In genomic region chr11:107445683-107446082, GRCm38 (mm10) we compare ENCODE assay signal across 19 mouse cellular contexts. TPM values are rescaled to one million over a fixed set of nuclear protein-coding genes. Genes with fewer than 3 reads are reported as not detected.
DNase-seq lines count a peak whose midpoint lies in the region; ATAC-seq and TF ChIP-seq lines count a peak whose summit lies in the region.
"Had no signal": no experiment of that assay in that cellular context is flagged by ENCODE, and none has a peak within 500 bp of the region (broad histone marks: within the 10 kb centered on the region; RNA-seq: fewer than 3 reads in every experiment).

No protein-coding gene starts in this region.

- no peaks in the 10 kb centered on the region for H3K9me3 ChIP-seq in heart, postnatal 0 days (replicated peaks; ENCODE audit: control insufficient read depth, low read length)
- H3K9me3 ChIP-seq in heart, embryonic 11.5 days (replicated peaks; ENCODE audit: control insufficient read depth, low read length), result no peaks in the 10 kb centered on the region
- H3K9me3 ChIP-seq: forebrain, embryonic 13.5 days; G1E; heart, embryonic 12.5 days; limb, embryonic 10.5 days; liver, embryonic 13.5 days had no signal

- no peak overlapping the region for H3K4me2 ChIP-seq in heart, postnatal 0 days (ENCODE audit: low read depth, low read length)
- no peak overlapping the region for H3K4me2 ChIP-seq in heart, embryonic 11.5 days
- H3K4me2 ChIP-seq: forebrain, embryonic 13.5 days; heart, embryonic 12.5 days; liver, embryonic 13.5 days had no signal

- H3K4me1 ChIP-seq in heart, postnatal 0 days (ENCODE audit: control insufficient read depth, insufficient read depth), result peaks cover 44% of the 10 kb centered on the region
- peaks cover 19% of the 10 kb centered on the region for H3K4me1 ChIP-seq in heart, embryonic 11.5 days (ENCODE audit: control insufficient read depth, insufficient read depth, low read length)

- no peak for TF ChIP-seq CTCF in heart, postnatal 0 days (IDR thresholded peaks at IDR 0.05; ENCODE audit: low read depth)

- DNase-seq in heart, postnatal 0 days (ENCODE audit: low spot score), result no peak
- DNase-seq in right cerebral cortex, postnatal 14 days, result peak; percentile 19
- DNase-seq in right cerebral cortex, adult 18-20 months, result no peak
- peak; percentile 60 for DNase-seq in cerebellum, adult 8-10 months
- DNase-seq in adrenal gland, adult 8-10 months, result no peak
- no peak for DNase-seq in B cell, adult 2 months
- DNase-seq: adrenal gland, adult 2 months; embryo, embryonic 11 days; gastrocnemius, postnatal 10 days; kidney, adult 2 months; kidney, postnatal 36 days; liver, embryonic 13.5 days; retina, postnatal 1 day had no signal

- H3K27ac ChIP-seq in heart, postnatal 0 days (ENCODE audit: low read depth), result peak overlapping the region; percentile 30; the same call in 1 of the 2 replicates
- H3K27ac ChIP-seq in heart, embryonic 11.5 days (ENCODE audit: low read depth, low read length), result no peak overlapping the region
- H3K27ac ChIP-seq: forebrain, embryonic 13.5 days; limb, embryonic 10.5 days; liver, embryonic 13.5 days had no signal

- no peak overlapping the region for H3K9ac ChIP-seq in heart, postnatal 0 days (replicated peaks; ENCODE audit: low read depth, low read length)
- no peak overlapping the region for H3K9ac ChIP-seq in heart, embryonic 11.5 days (ENCODE audit: low read depth, low read length)
- H3K9ac ChIP-seq: forebrain, embryonic 13.5 days; heart, embryonic 12.5 days; liver, embryonic 13.5 days had no signal

- H3K4me3 ChIP-seq in heart, postnatal 0 days (ENCODE audit: low read depth, low read length), result no peak overlapping the region
- no peak overlapping the region for H3K4me3 ChIP-seq in heart, embryonic 11.5 days (ENCODE audit: low read depth, low read length)
- H3K4me3 ChIP-seq: forebrain, embryonic 13.5 days; heart, embryonic 12.5 days; limb, embryonic 10.5 days; liver, embryonic 13.5 days had no signal

- no peaks in the 10 kb centered on the region for H3K27me3 ChIP-seq in heart, postnatal 0 days (ENCODE audit: control insufficient read depth, insufficient read depth, low read length)
- no peaks in the 10 kb centered on the region for H3K27me3 ChIP-seq in heart, embryonic 11.5 days (ENCODE audit: control insufficient read depth, insufficient read depth, low read length)
- H3K27me3 ChIP-seq: forebrain, embryonic 13.5 days; heart, embryonic 12.5 days; liver, embryonic 13.5 days had no signal

- 71% methylated on average over 3 of the region's 3 CpGs for WGBS in heart, postnatal 0 days
- WGBS in heart, embryonic 11.5 days (ENCODE audit: insufficient replicate concordance), result 88% methylated on average over 3 of the region's 3 CpGs

- no peak for TF ChIP-seq EP300 in heart, postnatal 0 days (IDR thresholded peaks at IDR 0.05; ENCODE audit: low read depth)

- no peaks in the 10 kb centered on the region for H3K36me3 ChIP-seq in heart, postnatal 0 days (replicated peaks; ENCODE audit: control insufficient read depth, insufficient read depth, low read length)
- H3K36me3 ChIP-seq in heart, embryonic 11.5 days (ENCODE audit: control insufficient read depth, insufficient read depth, low read length), result no peaks in the 10 kb centered on the region
- H3K36me3 ChIP-seq: heart, embryonic 12.5 days; liver, embryonic 13.5 days had no signal

- peak; percentile 37; the same call in 1 of the 2 replicates for ATAC-seq in heart, postnatal 0 days (ENCODE audit: insufficient read depth, low read depth)
- ATAC-seq in heart, embryonic 11.5 days (replicated peaks; ENCODE audit: insufficient number of reproducible peaks, low FRiP score, low TSS enrichment), result no peak
- ATAC-seq: forebrain, embryonic 13.5 days; lung, postnatal 0 days had no signal

RNA-seq across cellular contexts. Expression of gene Pitpnc1, which starts 24.8 kb away (rescaled TPM):
- 27.9 and 28.7 TPM in 2 replicates for total RNA-seq in heart, postnatal 0 days (2014; rRNA removed; ENCODE audit: low replicate concordance)
- 29.2 and 31.6 TPM in 2 replicates for polyA plus RNA-seq in heart, postnatal 0 days (2015; fragmentation: Nextera tagmentation; extraction: Ambion mirVana)
- 9.7 and 10.9 TPM in 2 replicates for polyA plus RNA-seq in heart, embryonic 11.5 days (2014; fragmentation: Nextera tagmentation; extraction: Ambion mirVana)
- 10 to 100 TPM in 3 of 4 experiments, 1 to 10 TPM in 1; 9.5 to 13.2 (median 12.1) TPM for total RNA-seq in adrenal gland, adult 8-10 months (2022)

RNA-seq across cellular contexts. Expression of gene Psmd12, which starts 33.6 kb away (rescaled TPM):
- 26.7 and 45.6 TPM in 2 replicates for total RNA-seq in heart, postnatal 0 days (2014; rRNA removed; ENCODE audit: low replicate concordance)
- 153 and 158 TPM in 2 replicates for polyA plus RNA-seq in heart, postnatal 0 days (2015; fragmentation: Nextera tagmentation; extraction: Ambion mirVana)
- polyA plus RNA-seq in heart, embryonic 11.5 days (2014; fragmentation: Nextera tagmentation; extraction: Ambion mirVana), result 178 and 179 TPM in 2 replicates
- 100 to 1,000 TPM in 1 of 4 experiments, 10 to 100 TPM in 3; 76.5 to 101 (median 86.8) TPM for total RNA-seq in adrenal gland, adult 8-10 months (2022)

Comparison
In these comparisons a context has a peak if more than half of its experiments do, and no peak if none do; other contexts are left out.
1. DNase-seq: peak in right cerebral cortex, postnatal 14 days (single experiment) and cerebellum, adult 8-10 months (single experiment); none in heart, postnatal 0 days (single experiment), right cerebral cortex, adult 18-20 months (single experiment), adrenal gland, adult 8-10 months (single experiment) and B cell, adult 2 months (0 of 2).